Mouse (Mus musculus) stomach, embryonic 16.5 days (tissue): ENCODE data around the gene Ank3. TPM values are rescaled to one million over a fixed set of nuclear protein-coding genes. Genes with fewer than 3 reads are reported as not detected.

ENCODE experiments used
- ATAC-seq: fragments of 200-750 bp; cut with Nextera tagmentation; 2 replicates; pipeline ENCODE4 v1.8.0; 2017; ENCODE audit warnings: moderate number of reproducible peaks, moderate TSS enrichment; ENCODE audit not compliant: insufficient read depth, low FRiP score
- H3K27ac ChIP-seq: fragments of 300-500 bp; sonication (generic); 2 replicates; pipeline ENCODE4 v1.5.1; 2014; ENCODE audit warnings: low read length
- H3K27me3 ChIP-seq: fragments of 300-500 bp; sonication (generic); 2 replicates; pipeline ENCODE4 v1.6.1; 2014; ENCODE audit warnings: low read length, control low read depth, mixed read lengths; ENCODE audit not compliant: control insufficient read depth, insufficient read depth
- H3K36me3 ChIP-seq: fragments of 300-500 bp; sonication (generic); 2 replicates; pipeline ENCODE4 v1.6.1; 2014; ENCODE audit warnings: low read length; ENCODE audit not compliant: control insufficient read depth, insufficient read depth
- H3K4me1 ChIP-seq: fragments of 300-500 bp; sonication (generic); 2 replicates; pipeline ENCODE4 v1.6.1; 2014; ENCODE audit warnings: low read length, control low read depth, mixed read lengths; ENCODE audit not compliant: control insufficient read depth, insufficient read depth
- H3K4me2 ChIP-seq: fragments of 300-500 bp; sonication (generic); 2 replicates; pipeline ENCODE4 v1.6.1; 2014; ENCODE audit warnings: low read depth, low read length, mixed read lengths
- H3K4me3 ChIP-seq: fragments of 300-500 bp; sonication (generic); replicated peaks from 2 replicates; pipeline ENCODE4 v1.5.1; 2014; ENCODE audit warnings: mild to moderate bottlenecking, low read length
- H3K9ac ChIP-seq: fragments of 300-500 bp; sonication (generic); 2 replicates; pipeline ENCODE4 v1.6.1; 2014; ENCODE audit warnings: low read length
- H3K9me3 ChIP-seq: fragments of 300-500 bp; sonication (generic); replicated peaks from 2 replicates; pipeline ENCODE4 v1.6.1; 2016; ENCODE audit warnings: low read length, control low read depth; ENCODE audit not compliant: control insufficient read depth
- WGBS: fragments of 180-500 bp; shearing (Covaris S2); extraction: QIAGEN DNeasy Blood & Tissue Kit; methylation state at CpG from one replicate; pipeline ENCODE4 v1.1.7; 2014; 5-methylcytosine and 5-hydroxymethylcytosine counted together
- polyA plus RNA-seq: library from polyadenylated mRNA; unstranded; fragments of >200 nt; fragmentation: Nextera tagmentation; extraction: Ambion mirVana; gene quantifications from 2 replicates; pipeline ENCODE4 v1.2.1, GENCODE M21; 2015

Gene Ank3
- polyA plus RNA-seq, 1 experiment from 2014 or later = 37.7 TPM

- no peak overlapping the region for H3K4me3 ChIP-seq
- H3K4me2 ChIP-seq = no peak overlapping the region
- no peaks in the 10 kb centered on the region for H3K9me3 ChIP-seq
- no peak overlapping the region for H3K9ac ChIP-seq
- H3K4me1 ChIP-seq = 0 out of 2 replicates have a peak, but pooled peaks cover 2% of the 10 kb centered on the region
- no peaks in the 10 kb centered on the region for H3K36me3 ChIP-seq
- H3K27me3 ChIP-seq = no peaks in the 10 kb centered on the region
- 73% methylated on average over 10 of the region's 10 CpGs for WGBS
- no peak for ATAC-seq
- H3K27ac ChIP-seq = no peak overlapping the region
Measured at GRCm38 (mm10) chr10:69532169-69532730, 133.7 kb downstream of the Ank3 start.

GRCm38 (mm10) chr10:69533505-69534388, 135.2 kb downstream of the Ank3 start:
- Histone ChIP-seq H3K27ac (peak overlapping the region; percentile 84), H3K9ac (peak overlapping the region; percentile 63)
- WGBS = 3% methylated on average over 22 of the region's 22 CpGs

GRCm38 (mm10) chr10:69534716-69535115, 136.1 kb downstream of the Ank3 start:
- Histone ChIP-seq H3K27me3 (no peaks in the 10 kb centered on the region), H3K4me1 (0 out of 2 replicates have a peak, but pooled peaks cover 2% of the 10 kb centered on the region), H3K9ac (peak overlapping the region; percentile 48; the same call in 1 of the 2 replicates), H3K4me3 (peak overlapping the region; percentile 52), H3K9me3 (no peaks in the 10 kb centered on the region), H3K27ac (no peak overlapping the region), H3K36me3 (no peaks in the 10 kb centered on the region), H3K4me2 (peak overlapping the region; percentile 53)
- 56% methylated on average over 9 of the region's 9 CpGs for WGBS
- no peak for ATAC-seq

More at GRCm38 (mm10) chr10:69533505-69534388, 135.2 kb downstream of the Ank3 start:
- Histone ChIP-seq H3K9me3 (no peaks in the 10 kb centered on the region), H3K4me3 (peak overlapping the region; percentile 52), H3K27me3 (no peaks in the 10 kb centered on the region), H3K4me1 (0 out of 2 replicates have a peak, but pooled peaks cover 2% of the 10 kb centered on the region), H3K4me2 (peak overlapping the region; percentile 53), H3K36me3 (no peaks in the 10 kb centered on the region)
- peak; percentile 85 for ATAC-seq

GRCm38 (mm10) chr10:69535123-69535930, 136.8 kb downstream of the Ank3 start:
- 40% methylated on average over 15 of the region's 15 CpGs for WGBS
- Histone ChIP-seq H3K9ac (peak overlapping the region; percentile 48), H3K36me3 (no peaks in the 10 kb centered on the region), H3K27ac (no peak overlapping the region), H3K4me2 (peak overlapping the region; percentile 53), H3K4me1 (0 out of 2 replicates have a peak, but pooled peaks cover 2% of the 10 kb centered on the region), H3K4me3 (peak overlapping the region; percentile 52), H3K9me3 (no peaks in the 10 kb centered on the region), H3K27me3 (no peaks in the 10 kb centered on the region)
- no peak for ATAC-seq

- no peak for ATAC-seq
- Histone ChIP-seq H3K4me1 (0 out of 2 replicates have a peak, but pooled peaks cover 2% of the 10 kb centered on the region), H3K27me3 (no peaks in the 10 kb centered on the region), H3K36me3 (no peaks in the 10 kb centered on the region), H3K27ac (no peak overlapping the region), H3K9ac (no peak overlapping the region), H3K9me3 (no peaks in the 10 kb centered on the region), H3K4me3 (peak overlapping the region; percentile 52), H3K4me2 (peak overlapping the region; percentile 53)
- 55% methylated on average over 4 of the region's 4 CpGs for WGBS
Measured at GRCm38 (mm10) chr10:69535931-69536200, 137.3 kb downstream of the Ank3 start.

- Histone ChIP-seq H3K27me3 (no peaks in the 10 kb centered on the region), H3K4me1 (0 out of 2 replicates have a peak, but pooled peaks cover 2% of the 10 kb centered on the region), H3K27ac (no peak overlapping the region), H3K4me2 (no peak overlapping the region), H3K9ac (no peak overlapping the region), H3K9me3 (no peaks in the 10 kb centered on the region), H3K36me3 (no peaks in the 10 kb centered on the region), H3K4me3 (no peak overlapping the region; the same call in 1 of the 2 replicates)
- 65% methylated on average over 9 of the region's 9 CpGs for WGBS
- no peak for ATAC-seq
Measured at GRCm38 (mm10) chr10:69536372-69537075, 138.0 kb downstream of the Ank3 start.

- H3K4me2 ChIP-seq = no peak overlapping the region
- 96% methylated on average over 2 of the region's 2 CpGs for WGBS
- H3K27me3 ChIP-seq = no peaks in the 10 kb centered on the region
- no peak overlapping the region for H3K4me3 ChIP-seq
- no peak overlapping the region for H3K9ac ChIP-seq
- H3K4me1 ChIP-seq = 0 out of 2 replicates have a peak, but pooled peaks cover 2% of the 10 kb centered on the region
- H3K27ac ChIP-seq = no peak overlapping the region
- H3K36me3 ChIP-seq = no peaks in the 10 kb centered on the region
- no peaks in the 10 kb centered on the region for H3K9me3 ChIP-seq
- no peak for ATAC-seq
Measured at GRCm38 (mm10) chr10:69538236-69538635, 139.7 kb downstream of the Ank3 start.

GRCm38 (mm10) chr10:69542439-69542838, 143.9 kb downstream of the Ank3 start:
- Histone ChIP-seq H3K36me3 (no peaks in the 10 kb centered on the region), H3K4me2 (no peak overlapping the region), H3K27ac (no peak overlapping the region), H3K4me3 (no peak overlapping the region), H3K4me1 (no peaks in the 10 kb centered on the region), H3K27me3 (no peaks in the 10 kb centered on the region), H3K9ac (no peak overlapping the region), H3K9me3 (no peaks in the 10 kb centered on the region)
- 92% methylated on average over 3 of the region's 3 CpGs for WGBS
- ATAC-seq = no peak
